Mouse (Mus musculus) MEL (cell line): ENCODE measurements around the gene Selenon.

Source experiments
- CHD1 ChIP-seq: IDR thresholded peaks from 2 replicates; pipeline ENCODE4 v1.6.1; 2012; ENCODE audit warnings: low read depth, mild to moderate bottlenecking, inconsistent platforms, low read length, improper control_type of control experiment
- CHD2 ChIP-seq: IDR thresholded peaks from 2 replicates; pipeline ENCODE4 v1.6.1; 2011; ENCODE audit warnings: low read length, improper control_type of control experiment
- CTCF ChIP-seq, 3 experiments: IDR thresholded peaks in 2 of 3; conservative IDR thresholded peaks in 1 of 3; 2 replicates each; pipeline ENCODE4 v1.5.1; 2011 to 2012; ENCODE audit warnings: low read length in 3 of 3, low read depth in 2 of 3, mild to moderate bottlenecking in 2 of 3, improper control_type of control experiment in 1 of 3, inconsistent platforms in 1 of 3, mixed read lengths in 1 of 3, moderate library complexity in 1 of 3; ENCODE audit not compliant: control insufficient read depth in 1 of 3, insufficient read depth in 1 of 3, poor library complexity in 1 of 3, severe bottlenecking in 1 of 3
- EP300 ChIP-seq, 2 experiments: IDR thresholded peaks; 2 replicates each; pipeline ENCODE4 v1.6.1; 2011; ENCODE audit warnings: improper control_type of control experiment in 2 of 2, low read length in 2 of 2, low read depth in 1 of 2, mild to moderate bottlenecking in 1 of 2
- NELFE ChIP-seq: IDR thresholded peaks from 2 replicates; pipeline ENCODE4 v1.6.1; 2011; ENCODE audit warnings: low read depth, low read length, improper control_type of control experiment
- POLR2A ChIP-seq, 2 experiments: IDR thresholded peaks; 2 replicates each; pipeline ENCODE4 v1.6.1; 2011 to 2012; ENCODE audit warnings: low read length in 2 of 2, mild to moderate bottlenecking in 2 of 2, control low read depth in 1 of 2, improper control_type of control experiment in 1 of 2, low read depth in 1 of 2, moderate library complexity in 1 of 2; ENCODE audit not compliant: control insufficient read depth in 1 of 2, insufficient read depth in 1 of 2, poor library complexity in 1 of 2
- POLR2AphosphoS5 ChIP-seq: IDR thresholded peaks from 2 replicates; pipeline ENCODE4 v1.6.1; 2012; ENCODE audit warnings: low read depth, borderline replicate concordance, mild to moderate bottlenecking, inconsistent platforms, low read length, moderate library complexity, mixed read lengths
- RAD21 ChIP-seq: IDR thresholded peaks from 2 replicates; pipeline ENCODE4 v1.6.1; 2011; ENCODE audit warnings: mild to moderate bottlenecking, low read depth, low read length, improper control_type of control experiment
- SMC3 ChIP-seq: IDR thresholded peaks from 2 replicates; pipeline ENCODE4 v1.6.1; 2011; ENCODE audit warnings: low read depth, low read length, improper control_type of control experiment
- TCF12 ChIP-seq: IDR thresholded peaks from 2 replicates; pipeline ENCODE4 v1.6.1; 2014; ENCODE audit warnings: low read depth, mild to moderate bottlenecking, inconsistent platforms, low read length, improper control_type of control experiment, moderate library complexity
- UBTF ChIP-seq: IDR thresholded peaks from 2 replicates; pipeline ENCODE4 v1.6.1; 2012; ENCODE audit warnings: low read depth, mild to moderate bottlenecking, inconsistent platforms, low read length, improper control_type of control experiment, moderate library complexity, borderline replicate concordance; ENCODE audit not compliant: insufficient read depth
- USF1 ChIP-seq: IDR thresholded peaks from 2 replicates; pipeline ENCODE4 v1.6.1; 2014; ENCODE audit warnings: low read depth, mild to moderate bottlenecking, inconsistent platforms, low read length, improper control_type of control experiment, moderate library complexity

- no peak for TF ChIP-seq TCF12
- no peak for TF ChIP-seq POLR2AphosphoS5
- TF ChIP-seq CTCF (IDR thresholded peaks at IDR 0.05 in 2 of 3, conservative IDR thresholded peaks at IDR 0.05 in 1 of 3; ENCODE audit: control insufficient read depth in 1 of 3, insufficient read depth in 1 of 3, low read depth in 2 of 3, low read length in 3 of 3, poor library complexity in 1 of 3, severe bottlenecking in 1 of 3) = no peak
- no peak for TF ChIP-seq USF1
- TF ChIP-seq POLR2A (IDR thresholded peaks at IDR 0.05; ENCODE audit: control insufficient read depth in 1 of 2, insufficient read depth in 1 of 2, low read depth in 1 of 2, low read length in 2 of 2, poor library complexity in 1 of 2) = no peak
- TF ChIP-seq SMC3 = no peak
- no peak for TF ChIP-seq CHD1
- TF ChIP-seq NELFE = no peak
- no peak for TF ChIP-seq UBTF
- TF ChIP-seq RAD21 = no peak
- no peak for TF ChIP-seq CHD2
- no peak for TF ChIP-seq EP300 (IDR thresholded peaks at IDR 0.05; ENCODE audit: low read depth in 1 of 2, low read length in 2 of 2)
These were observed 48.1 kb upstream of the Selenon start for GRCm38 (mm10) chr4:134600060-134600459.
